Mouse (Mus musculus): Measurements from ENCODE around the gene Rbm42.

The Rbm42 gene

DNA sequence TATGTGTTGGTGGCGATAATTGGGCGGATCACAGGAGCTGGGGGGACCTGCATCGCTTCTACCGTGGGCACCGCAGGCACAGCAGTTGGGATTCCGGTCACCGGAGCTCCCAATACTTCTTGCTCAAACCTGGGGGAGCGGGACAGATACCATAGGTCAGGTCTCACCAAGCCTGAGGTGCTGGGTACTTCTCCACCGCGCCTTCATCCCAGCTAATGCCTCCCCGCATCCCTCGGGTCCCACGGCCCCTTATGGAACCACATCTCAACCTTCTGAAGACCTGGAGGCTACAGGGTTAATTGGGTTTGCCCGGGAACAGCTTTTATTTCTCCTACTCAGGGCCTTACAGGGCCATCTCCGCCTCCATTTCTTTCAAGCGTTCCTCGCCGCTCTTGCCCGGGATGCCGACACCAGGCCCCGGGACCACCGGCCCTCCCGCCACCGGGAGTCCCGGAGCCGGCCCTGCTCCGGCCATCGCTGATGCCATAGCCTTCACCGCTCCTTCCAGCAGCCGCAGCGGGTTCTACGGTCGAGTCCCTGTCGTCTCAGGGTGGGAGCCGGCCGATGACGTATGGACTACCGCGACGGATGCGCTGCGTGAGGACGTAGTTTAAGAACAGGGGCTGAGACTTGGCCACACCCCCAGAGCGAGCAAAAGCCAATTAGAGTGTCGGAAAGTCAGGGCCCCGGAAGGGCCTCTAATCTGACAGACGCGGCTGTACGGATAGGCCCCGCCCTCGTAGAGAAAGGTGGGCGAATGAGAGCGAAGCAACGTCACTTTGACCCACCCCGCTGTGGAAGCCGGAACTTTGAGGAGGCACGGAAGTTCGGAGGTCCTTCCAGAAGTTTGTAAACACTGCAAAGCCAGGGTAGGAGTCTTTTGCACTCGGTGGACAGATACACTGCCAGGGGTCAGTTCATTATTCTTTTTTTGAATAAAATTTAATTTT lies at the start of gene Rbm42:
Rbm42 (minus strand) TSS at position 727 of the 950 bp plus-strand sequence.
- peak; percentile 97 for DNase-seq (ENCODE audit: low read depth)

DNA sequence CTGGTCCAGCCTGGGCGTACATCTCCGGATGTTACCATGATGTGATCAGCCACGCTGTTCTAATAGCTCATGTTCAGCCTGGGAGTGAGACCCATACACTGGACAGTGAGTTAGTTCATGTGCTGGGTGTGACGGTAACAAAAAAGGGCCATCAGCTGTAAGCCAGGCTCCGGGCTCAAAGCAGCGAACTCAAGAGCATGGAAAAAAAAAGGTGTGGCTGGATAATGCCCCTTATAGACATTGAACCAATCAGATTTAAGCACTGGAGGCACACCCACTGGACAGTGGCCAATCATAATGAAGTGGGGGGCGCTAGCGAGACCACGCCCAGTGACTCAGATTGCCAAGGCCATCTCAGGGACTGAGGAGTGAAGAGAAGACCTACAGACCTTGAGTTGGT lies 48.5 kb upstream of the Rbm42 start, which contains the start of gene 2200002J24Rik:
2200002J24Rik (plus strand) TSS at position 338 of the 400 bp plus-strand sequence.
- no peak for DNase-seq (ENCODE audit: low read depth)

DNA sequence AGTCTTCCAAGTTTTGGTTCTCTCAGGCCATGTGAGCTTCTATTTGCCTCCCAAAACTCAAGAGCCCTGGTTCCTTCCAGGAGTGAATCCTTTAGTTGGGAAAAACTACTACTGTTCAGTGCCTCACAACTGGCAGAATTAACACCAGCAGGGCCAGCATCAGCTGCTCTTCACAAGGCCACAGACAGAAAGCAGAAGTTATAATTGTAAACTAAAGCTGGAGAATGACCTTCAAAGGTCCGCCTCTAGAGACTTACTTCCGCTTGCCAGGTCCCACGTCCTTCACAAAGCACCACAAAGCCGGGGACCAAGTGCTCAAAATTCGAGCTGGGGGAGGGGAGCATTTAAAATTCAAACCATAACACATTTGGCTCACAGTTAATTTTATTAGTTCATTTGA lies 48.0 kb upstream of the Rbm42 start:
- DNase-seq (ENCODE audit: low read depth): no peak

DNA sequence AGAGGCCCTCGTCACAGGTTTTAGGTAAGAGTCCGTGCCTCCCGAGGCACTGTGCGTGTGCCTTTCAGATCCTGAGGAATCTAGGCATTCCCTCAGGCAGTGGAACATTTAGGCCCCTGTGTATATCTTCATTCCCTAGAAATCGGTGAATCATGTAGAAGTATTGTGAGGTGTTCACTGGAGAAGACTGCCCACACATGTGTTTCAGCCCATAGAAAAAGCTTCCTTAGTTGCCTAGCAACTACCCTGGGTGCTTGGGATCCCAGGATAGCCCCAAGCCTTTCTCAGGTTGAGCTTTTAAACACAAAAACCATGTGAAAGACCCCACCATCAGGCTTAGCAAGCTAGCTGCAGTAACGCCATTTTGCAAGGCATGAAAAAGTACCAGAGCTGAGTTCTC lies 38.2 kb upstream of the Rbm42 start:
- DNase-seq (ENCODE audit: low read depth): no peak

DNA sequence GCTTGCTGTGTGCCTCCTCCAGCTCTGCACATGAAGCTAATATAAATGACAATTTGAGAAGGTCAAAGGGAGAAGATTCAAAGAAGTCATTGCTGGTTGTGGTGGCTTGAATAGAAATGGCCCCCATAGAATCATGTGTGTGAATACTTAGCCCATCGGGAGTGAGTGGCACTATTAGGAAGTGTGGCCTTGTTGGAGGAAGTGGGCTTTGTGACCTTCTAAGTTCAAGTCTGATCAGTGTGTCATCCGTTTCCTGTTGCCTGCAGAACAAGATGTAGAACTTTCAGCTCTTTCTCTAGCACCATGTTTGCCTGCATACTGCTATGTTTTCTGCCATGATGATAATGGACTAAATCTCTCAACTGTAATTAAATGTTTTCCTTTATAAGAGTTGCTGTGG lies 33.3 kb upstream of the Rbm42 start:
- DNase-seq (ENCODE audit: low read depth): no peak

DNA sequence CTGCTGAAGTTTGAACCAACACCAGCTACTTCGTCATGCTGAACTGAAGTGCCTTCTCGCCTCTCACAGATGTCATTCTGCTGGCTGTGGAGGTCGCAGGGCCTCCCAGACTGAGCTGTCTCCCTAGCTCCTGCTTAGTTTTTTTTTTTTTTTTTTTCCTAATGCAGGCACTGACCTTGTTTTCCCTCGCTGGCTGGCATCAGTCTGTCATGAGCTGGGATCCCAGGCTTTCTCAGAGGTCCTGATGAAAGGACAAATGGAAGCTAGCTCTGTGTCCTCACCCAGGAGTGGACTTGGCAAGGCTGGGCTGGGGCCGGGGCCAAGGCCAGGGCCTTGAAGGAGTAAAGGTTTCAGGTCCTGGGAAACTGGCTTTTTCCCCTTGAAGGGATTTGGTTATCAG lies 31.8 kb upstream of the Rbm42 start:
- no peak for DNase-seq (ENCODE audit: low read depth)

DNA sequence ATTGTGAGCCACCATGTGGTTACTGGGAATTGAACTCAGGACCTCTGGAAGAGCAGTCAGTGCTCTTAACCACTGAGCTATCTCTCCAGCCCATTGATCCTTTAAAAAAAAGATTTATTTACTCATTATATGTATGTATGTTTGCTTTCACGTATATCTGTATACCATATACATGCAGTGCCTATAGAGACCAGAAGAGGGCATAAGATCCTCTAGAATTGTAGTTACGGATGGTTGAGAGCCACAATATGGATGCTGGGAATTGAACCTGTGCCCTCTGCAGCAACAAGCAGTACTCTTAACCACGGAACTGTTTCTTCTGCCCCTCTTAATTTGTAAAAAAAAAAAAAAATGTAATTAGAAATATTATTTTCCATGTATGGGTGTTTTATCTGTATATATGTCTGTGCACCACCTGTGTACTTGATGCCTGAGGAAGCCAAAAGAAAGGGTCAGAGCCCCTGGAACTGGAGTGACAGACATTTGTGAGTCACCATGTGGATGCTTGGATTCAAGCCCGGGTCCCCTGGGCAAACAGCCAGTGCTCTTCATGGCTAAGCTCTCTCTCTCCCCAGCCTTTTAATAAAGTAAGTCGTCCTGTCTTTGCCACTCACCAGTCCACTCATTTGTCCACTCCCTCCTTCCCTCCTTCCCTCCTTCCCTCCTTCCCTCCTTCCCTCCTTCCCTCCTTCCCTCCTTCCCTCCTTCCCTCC lies 28.3 kb upstream of the Rbm42 start:
- peak; percentile 16 for DNase-seq (ENCODE audit: low read depth)

DNA sequence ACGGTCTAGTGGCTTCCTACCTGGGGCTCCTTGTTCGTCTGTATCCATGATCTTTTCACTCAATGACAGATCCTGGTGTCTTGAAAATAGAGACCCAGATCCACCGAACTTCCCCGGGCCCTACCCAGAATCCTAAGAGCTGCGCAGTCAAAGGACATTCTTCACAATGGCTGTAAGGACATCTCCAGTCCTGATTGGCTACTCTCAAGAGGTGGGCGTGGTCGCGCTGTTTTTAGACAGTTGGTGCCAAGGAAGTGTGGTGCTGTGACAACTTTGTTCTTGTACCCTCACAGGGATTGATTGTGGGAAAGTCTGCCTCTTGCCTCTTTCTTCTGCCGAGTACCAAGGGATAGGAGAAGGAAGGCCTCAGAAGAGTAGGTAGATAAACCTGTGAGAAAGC lies 21.4 kb upstream of the Rbm42 start, which contains the start of gene Pmis2:
Pmis2 (minus strand) TSS at position 126 of the 400 bp plus-strand sequence.
- no peak for DNase-seq (ENCODE audit: low read depth)

DNA sequence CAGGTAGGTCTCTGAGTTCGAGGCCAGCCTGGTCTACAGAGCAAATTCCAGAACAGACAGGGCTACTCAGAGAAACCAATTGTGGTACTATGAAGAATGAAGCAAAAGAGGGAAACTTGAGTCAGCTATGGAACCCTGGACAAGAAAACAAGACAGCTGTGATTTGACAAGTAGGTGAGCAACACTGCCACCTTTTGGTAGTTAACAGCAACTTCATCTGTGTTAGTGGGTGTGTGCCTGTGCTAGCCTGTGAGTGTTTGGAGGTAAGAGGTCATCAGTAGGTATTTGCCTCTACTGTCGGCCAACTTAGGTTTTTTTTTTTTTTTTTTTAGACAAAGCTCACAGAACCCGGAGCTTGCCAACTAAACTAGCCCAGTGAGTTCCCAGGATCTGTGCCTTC lies 19.1 kb upstream of the Rbm42 start:
- no peak for DNase-seq (ENCODE audit: low read depth)

DNA sequence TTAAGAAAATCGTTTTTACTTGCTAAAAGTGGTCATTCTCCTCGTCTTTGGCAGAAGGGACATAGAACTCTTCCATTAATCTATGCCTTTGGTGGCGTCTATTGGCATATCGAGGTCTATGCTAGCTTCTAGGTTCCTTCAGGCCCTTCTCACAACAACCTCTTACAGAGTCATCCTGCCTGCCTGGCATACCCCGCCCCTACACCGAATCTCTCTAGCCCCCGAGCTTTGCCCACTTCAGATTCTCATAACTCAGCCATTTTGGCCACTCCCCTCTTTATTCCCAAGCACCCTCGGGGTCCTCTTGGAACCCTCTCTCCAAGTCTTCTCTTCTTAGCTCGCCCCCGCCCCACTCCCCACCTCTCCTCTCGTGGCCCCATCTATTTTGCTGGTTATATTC lies 15.2 kb upstream of the Rbm42 start:
- DNase-seq (ENCODE audit: low read depth): no peak

DNA sequence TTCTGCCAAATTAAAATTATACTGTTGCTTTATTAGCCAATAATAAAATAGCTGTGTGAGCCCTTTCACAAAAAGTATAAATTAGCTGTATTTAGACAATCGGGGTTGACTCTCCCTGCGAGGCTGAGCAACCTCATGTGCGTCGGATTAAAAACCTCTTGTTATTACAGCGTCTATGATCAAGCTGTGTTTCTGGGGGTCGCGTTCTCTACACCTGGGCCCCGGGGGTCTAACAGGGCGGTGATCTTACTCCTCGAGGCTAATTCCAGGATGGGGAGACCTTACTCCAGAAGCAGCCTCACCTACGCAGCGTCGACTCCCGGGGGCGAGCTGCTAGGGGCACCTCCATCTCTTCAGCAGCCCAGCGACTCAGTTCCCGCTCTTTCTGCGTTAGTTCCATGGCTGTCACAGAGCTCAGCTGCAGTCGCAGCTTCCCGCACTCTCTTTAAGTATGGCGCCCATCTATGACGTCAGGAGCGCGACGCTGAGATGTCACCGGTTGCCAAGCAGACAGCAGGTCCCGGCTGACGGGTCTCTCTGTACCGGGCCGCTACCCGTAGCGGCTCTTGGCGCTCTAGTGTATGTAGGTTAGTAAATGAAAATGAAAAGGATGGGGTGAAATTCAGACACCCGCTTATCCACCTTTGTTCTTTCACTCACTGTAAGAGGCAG lies 14.5 kb upstream of the Rbm42 start, which contains the start of gene Haus5:
Haus5 (minus strand) TSS at position 466 of the 672 bp plus-strand sequence.
- peak; percentile 80 for DNase-seq (ENCODE audit: low read depth)

DNA sequence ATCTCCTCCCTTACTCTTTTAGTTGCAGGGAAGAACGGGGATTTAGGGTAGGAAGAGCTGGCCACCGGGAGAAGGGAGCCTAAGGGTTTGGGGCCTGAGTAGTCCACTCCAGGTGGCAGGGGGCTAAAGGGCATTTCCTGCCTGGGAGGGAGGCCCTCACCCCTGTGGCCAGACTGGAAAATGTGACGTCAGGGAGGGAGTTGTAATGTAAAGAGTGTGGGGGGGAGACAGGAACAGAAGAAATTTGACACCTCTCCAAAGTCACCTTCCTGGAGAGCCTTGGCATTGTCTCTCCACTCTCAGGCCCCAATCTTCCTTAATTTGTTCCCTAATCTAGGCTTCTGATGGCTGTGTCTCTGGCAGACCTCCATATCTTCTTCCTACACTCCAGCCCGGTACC lies 11.0 kb downstream of the Rbm42 start:
- DNase-seq (ENCODE audit: low read depth): no peak

DNA sequence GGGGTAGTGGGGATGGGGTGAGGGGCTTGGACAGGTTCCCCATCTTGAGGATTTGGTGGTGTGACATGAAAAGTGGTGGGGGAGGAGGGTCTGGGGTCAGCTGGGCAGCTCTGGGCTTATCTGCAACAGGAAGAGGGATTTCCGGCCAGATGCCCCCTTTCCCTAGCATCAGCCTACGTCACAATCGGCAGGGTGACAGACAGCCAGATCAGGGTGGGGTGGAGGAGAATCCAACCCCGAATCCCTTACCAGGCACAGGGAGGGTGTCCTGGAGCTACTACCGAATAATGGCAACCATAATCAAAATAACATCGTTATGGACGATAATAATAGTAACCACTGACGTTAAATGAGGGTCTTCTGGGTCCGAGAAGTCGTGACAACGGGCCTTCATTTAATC lies 13.7 kb downstream of the Rbm42 start:
- no peak for DNase-seq (ENCODE audit: low read depth)

DNA sequence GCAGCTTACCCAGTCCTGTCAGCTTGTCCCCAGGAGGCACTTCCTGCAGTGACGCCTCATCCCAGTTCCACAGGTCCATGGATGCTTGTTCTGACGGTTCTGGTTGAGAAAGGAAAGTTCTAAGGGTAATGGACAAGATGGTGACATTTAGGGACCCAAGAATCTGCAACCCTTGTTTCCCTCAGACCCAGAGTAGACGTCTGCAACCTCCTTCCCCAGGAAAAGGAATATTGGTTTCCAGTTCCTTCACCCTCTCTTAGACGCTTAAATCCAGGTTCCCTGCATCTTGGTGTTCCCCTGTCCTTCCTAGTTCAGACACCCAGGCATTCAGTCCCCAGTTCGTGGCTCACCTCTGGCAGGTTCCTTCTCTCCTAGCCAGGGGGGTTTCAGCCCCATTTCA lies 14.4 kb downstream of the Rbm42 start, which contains the start of gene Etv2:
Etv2 (minus strand) TSS at position 101 of the 400 bp plus-strand sequence.
- no peak for DNase-seq (ENCODE audit: low read depth)

DNA sequence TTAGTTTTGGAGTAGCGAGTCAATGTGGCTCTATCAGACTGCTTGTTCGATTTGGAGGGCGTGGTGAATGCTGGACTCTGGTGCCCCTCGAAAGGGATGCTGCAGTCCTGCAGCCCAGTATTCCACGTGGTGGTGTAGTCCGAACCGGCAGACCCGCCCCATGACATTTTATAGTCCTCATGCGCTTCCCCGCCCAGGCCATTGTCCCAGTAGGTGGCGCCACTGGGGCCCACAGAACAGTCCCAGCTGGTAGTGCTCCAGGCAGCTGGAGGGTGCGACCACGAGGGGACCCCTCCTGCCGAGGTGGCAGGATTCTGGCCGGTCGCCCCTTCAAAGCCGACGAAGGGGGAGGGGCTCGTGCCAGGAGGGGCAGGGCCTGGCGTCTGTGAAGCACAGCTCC lies 15.5 kb downstream of the Rbm42 start:
- no peak for DNase-seq (ENCODE audit: low read depth)

DNA sequence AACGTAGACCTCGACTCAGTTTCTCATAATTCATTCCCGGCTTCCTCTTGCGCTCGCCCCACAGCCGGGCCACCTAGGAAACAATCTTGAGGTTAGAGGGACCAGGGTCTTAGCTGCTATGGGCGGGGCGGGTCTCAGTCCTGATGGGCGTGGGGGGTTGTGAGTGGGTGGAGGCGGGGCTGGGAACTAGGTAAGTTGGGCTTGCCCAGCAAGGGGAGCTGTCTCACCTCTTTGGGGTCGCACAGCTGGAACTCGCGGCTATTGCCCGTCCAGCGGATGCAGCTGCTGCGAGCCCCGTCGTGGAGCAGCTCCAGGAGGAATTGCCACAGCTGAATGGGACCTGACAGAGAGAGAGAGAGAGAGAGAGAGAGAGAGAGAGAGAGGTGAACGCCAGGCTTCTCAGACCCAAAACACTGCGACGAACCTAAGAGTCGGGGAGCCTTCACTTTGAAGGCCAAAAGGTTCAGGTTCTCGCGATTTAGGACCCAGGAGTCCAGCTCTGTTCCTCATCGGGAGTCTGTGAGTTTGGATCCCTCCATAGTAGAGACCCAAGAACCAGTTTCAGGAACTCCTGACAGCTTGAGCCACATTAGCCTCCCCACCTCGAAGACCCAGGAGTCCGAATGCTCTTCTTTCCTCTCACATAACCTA lies 16.2 kb downstream of the Rbm42 start:
- DNase-seq (ENCODE audit: low read depth): no peak

DNA sequence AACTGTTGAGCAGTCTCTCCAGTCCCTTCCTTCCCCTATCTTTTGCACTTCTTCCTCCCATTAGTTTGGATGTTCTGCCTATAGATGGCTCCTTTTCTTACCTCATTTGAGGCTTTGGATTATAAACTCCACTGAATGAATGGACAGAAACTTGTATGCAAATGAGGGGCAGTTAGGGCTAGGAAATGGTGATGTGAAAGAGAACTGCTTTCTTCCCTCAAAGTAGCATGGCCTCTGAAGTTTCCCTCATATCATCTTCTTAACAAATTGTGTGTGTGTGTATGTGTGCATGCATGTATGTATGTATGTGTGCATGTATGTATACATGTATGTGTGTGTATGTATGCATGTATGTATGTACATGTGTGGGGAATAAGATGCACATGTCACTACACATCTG lies 21.1 kb downstream of the Rbm42 start:
- no peak for DNase-seq (ENCODE audit: low read depth)

DNA sequence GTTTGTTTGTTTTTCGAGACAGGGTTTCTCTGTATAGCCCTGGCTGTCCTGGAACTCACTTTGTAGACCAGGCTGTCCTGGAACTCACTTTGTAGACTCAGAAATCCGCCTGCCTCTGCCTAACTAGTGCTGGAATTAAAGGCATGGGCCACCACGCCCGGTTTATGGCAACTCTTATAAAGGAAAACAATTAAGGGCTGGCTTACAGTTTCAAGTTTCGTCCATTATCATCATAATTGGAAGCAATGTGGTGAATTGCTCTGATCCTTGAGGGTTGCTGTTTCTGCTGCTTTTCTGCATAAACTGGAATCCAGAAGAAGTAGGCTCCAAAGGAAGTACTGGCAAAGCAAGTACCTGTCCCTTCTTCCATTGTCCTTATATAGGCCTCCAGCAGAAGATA lies 23.5 kb downstream of the Rbm42 start:
- no peak for DNase-seq (ENCODE audit: low read depth)

DNA sequence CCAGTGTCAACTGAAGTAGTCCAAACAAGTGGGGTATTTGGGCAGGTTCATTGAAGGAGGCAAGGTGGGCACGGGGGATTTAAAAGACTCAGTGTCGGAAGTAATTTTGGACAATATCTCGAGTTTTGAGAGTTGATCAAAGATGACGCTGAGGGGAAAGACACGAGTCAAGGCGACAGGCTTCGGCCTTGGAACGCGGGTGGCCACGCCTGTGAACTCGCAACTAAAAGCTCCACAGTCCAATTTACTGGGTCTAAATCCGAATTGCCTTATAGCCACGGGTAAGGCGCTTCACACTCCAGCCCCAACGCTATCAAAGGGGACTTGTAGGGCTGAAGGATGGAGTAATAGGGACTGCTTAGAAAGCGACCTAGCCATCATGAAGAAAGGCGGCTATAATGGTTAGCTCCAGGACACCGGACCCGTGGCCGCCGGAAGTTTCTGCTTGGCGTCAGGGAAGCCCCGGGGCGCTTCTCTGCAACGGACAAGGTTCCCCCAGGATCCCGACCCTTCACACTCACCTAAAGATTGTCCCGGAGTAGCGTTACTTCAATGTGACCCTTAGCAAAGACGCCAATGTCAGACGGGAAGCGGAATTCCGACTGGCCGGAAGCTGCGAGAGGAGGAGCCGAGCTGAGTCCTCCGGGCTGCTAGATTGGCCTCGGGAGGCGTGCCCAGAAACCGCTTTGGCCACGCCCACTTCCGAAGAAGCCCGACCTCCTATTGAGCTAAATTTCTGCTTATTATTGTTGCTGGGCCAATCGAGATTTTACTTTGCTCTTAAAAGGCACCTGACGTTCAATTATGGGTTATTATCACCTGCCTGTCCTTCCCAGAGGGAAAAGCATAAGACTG lies 24.4 kb downstream of the Rbm42 start, which contains the start of gene Cox6b1:
Cox6b1 (minus strand) TSS at position 622 of the 855 bp plus-strand sequence.
- DNase-seq (ENCODE audit: low read depth): peak; percentile 89

DNA sequence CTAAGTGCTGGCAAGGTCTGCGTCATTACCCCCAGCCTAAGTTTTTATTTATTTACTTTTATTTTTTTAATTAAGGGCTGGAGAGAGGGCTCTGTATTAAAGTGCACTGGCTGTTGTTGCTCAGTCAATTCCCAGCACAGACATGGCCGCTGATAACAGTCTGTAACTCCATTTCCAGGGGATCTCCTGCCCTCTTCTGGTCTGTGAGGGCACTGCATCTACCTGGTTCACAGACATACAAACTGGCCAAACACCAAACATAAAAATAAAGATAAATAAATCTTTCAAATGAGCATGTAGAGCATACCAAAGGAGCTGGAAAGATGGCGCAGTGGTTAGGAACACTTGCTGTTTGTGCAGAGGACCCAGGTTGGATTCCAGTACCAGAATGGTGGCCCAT lies 30.9 kb downstream of the Rbm42 start:
- DNase-seq (ENCODE audit: low read depth): no peak

DNA sequence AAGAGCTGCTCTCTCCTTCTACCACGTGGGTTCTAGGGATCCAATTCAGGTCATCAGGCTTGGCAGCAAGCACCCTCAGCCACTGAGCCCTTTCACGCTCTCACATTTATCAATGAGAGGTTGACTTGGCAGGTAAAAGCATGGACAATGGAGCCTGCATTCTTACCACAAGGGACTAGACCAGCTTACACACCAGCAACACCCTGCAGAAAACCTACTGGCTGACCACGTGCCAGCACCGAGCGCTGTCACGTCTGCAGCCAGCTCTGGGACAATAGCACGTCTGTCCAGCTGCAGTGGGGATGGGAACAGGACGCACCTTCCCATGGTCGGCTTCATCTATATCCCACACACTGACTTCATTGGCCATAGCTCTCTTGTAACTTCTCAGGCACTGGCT lies 31.5 kb downstream of the Rbm42 start:
- no peak for DNase-seq (ENCODE audit: low read depth)

Data from fibroblast of lung, adult 2 months (primary cell).